Mouse (Mus musculus) layer of hippocampus, adult 2 months (tissue): Measurements from ENCODE around the gene Sox5. TPM values are rescaled to one million over a fixed set of nuclear protein-coding genes. Genes with fewer than 3 reads are reported as not detected.

Experiments used
- DNase-seq, 2 experiments: peaks; one replicate each; pipeline ENCODE4 v3.0.0; 2022; ENCODE audit warnings: low spot score in 2 of 2
- H3K27ac ChIP-seq: fragments of 200-600 bp; 2 replicates; pipeline ENCODE4 v1.8.1; 2022
- H3K4me3 ChIP-seq: fragments of 200-600 bp; 2 replicates; pipeline ENCODE4 v1.8.1; 2022; ENCODE audit warnings: mild to moderate bottlenecking
- CTCF ChIP-seq: fragments of 200-600 bp; conservative IDR thresholded peaks from 2 replicates; pipeline ENCODE4 v1.8.1; 2022; ENCODE audit warnings: antibody characterized with exemption, mild to moderate bottlenecking, moderate library complexity
- total RNA-seq, 2 experiments: library from RNA; stranded (reverse); gene quantifications; 2 replicates each; pipeline ENCODE4 v1.2.3; 2021

Sox5 gene
- total RNA-seq, 2 experiments from 2014 or later: 36.8 to 42.0 TPM

GRCm38 (mm10) chr6:144659115-144660108, 122.4 kb downstream of the Sox5 start:
- H3K27ac ChIP-seq: no peak overlapping the region
- no peak for TF ChIP-seq CTCF
- no peak overlapping the region for H3K4me3 ChIP-seq
- DNase-seq: no peak

- no peak for TF ChIP-seq CTCF
- H3K4me3 ChIP-seq: no peak overlapping the region
- H3K27ac ChIP-seq: no peak overlapping the region
- DNase-seq: no peak
These were observed 128.9 kb downstream of the Sox5 start for GRCm38 (mm10) chr6:144652876-144653275.

GRCm38 (mm10) chr6:144648896-144649295, 132.9 kb downstream of the Sox5 start:
- no peak overlapping the region for H3K4me3 ChIP-seq
- TF ChIP-seq CTCF: no peak
- no peak for DNase-seq
- H3K27ac ChIP-seq: no peak overlapping the region

GRCm38 (mm10) chr6:144648124-144648591, 133.6 kb downstream of the Sox5 start:
- Histone ChIP-seq H3K27ac (no peak overlapping the region), H3K4me3 (no peak overlapping the region)
- no peak for DNase-seq
- TF ChIP-seq CTCF: no peak

GRCm38 (mm10) chr6:144646331-144646730, 135.4 kb downstream of the Sox5 start:
- Histone ChIP-seq H3K4me3 (no peak overlapping the region), H3K27ac (no peak overlapping the region)
- no peak for TF ChIP-seq CTCF
- DNase-seq: no peak

- H3K4me3 ChIP-seq: no peak overlapping the region
- H3K27ac ChIP-seq: no peak overlapping the region
- DNase-seq: no peak
- no peak for TF ChIP-seq CTCF
These were observed 136.0 kb downstream of the Sox5 start for GRCm38 (mm10) chr6:144645796-144646195.

- H3K4me3 ChIP-seq: no peak overlapping the region
- no peak for DNase-seq
- no peak overlapping the region for H3K27ac ChIP-seq
- TF ChIP-seq CTCF: peak; percentile 70
These were observed 137.1 kb downstream of the Sox5 start for GRCm38 (mm10) chr6:144644711-144645110.

- no peak for DNase-seq
- no peak for TF ChIP-seq CTCF
These were observed 138.2 kb downstream of the Sox5 start for GRCm38 (mm10) chr6:144643601-144644000.

GRCm38 (mm10) chr6:144641888-144642287, 139.9 kb downstream of the Sox5 start:
- no peak overlapping the region for H3K27ac ChIP-seq
- no peak for TF ChIP-seq CTCF
- no peak for DNase-seq
- no peak overlapping the region for H3K4me3 ChIP-seq

More at GRCm38 (mm10) chr6:144643601-144644000, 138.2 kb downstream of the Sox5 start:
- H3K4me3 ChIP-seq: no peak overlapping the region
- H3K27ac ChIP-seq: no peak overlapping the region

GRCm38 (mm10) chr6:144640591-144640990, 141.2 kb downstream of the Sox5 start:
- DNase-seq: no peak

GRCm38 (mm10) chr6:144638547-144638946, 143.2 kb downstream of the Sox5 start:
- no peak overlapping the region for H3K27ac ChIP-seq
- TF ChIP-seq CTCF: no peak
- no peak for DNase-seq
- H3K4me3 ChIP-seq: no peak overlapping the region

More at GRCm38 (mm10) chr6:144640591-144640990, 141.2 kb downstream of the Sox5 start:
- H3K4me3 ChIP-seq: no peak overlapping the region
- H3K27ac ChIP-seq: no peak overlapping the region
- TF ChIP-seq CTCF: no peak

GRCm38 (mm10) chr6:144627539-144628115, 154.2 kb downstream of the Sox5 start:
- Histone ChIP-seq H3K4me3 (no peak overlapping the region), H3K27ac (no peak overlapping the region)
- DNase-seq: peak; percentile 38 to 60

GRCm38 (mm10) chr6:144621089-144621769, 160.5 kb downstream of the Sox5 start:
- DNase-seq: no peak
- Histone ChIP-seq H3K4me3 (no peak overlapping the region), H3K27ac (no peak overlapping the region)
- TF ChIP-seq CTCF: no peak

More at GRCm38 (mm10) chr6:144627539-144628115, 154.2 kb downstream of the Sox5 start:
- TF ChIP-seq CTCF: no peak
